Mouse (Mus musculus): ENCODE measurements around the gene Bola1. TPM values are rescaled to one million over a fixed set of nuclear protein-coding genes. Genes with fewer than 3 reads are reported as not detected.
A peak's percentile ranks its signal among the peaks of the same experiment; 100 is the strongest.
"Not testable (repeated sequence)": the region's sequence is repeated elsewhere in the genome, so short reads cannot be mapped to it uniquely, and the experiment has no call there.

Bola1 gene
- total RNA-seq (2014; rRNA removed) (31.4 and 40.2 TPM in 2 replicates), polyA plus RNA-seq (2015; fragmentation: Nextera tagmentation; extraction: Ambion mirVana) (67.7 and 75.8 TPM in 2 replicates)

DNA sequence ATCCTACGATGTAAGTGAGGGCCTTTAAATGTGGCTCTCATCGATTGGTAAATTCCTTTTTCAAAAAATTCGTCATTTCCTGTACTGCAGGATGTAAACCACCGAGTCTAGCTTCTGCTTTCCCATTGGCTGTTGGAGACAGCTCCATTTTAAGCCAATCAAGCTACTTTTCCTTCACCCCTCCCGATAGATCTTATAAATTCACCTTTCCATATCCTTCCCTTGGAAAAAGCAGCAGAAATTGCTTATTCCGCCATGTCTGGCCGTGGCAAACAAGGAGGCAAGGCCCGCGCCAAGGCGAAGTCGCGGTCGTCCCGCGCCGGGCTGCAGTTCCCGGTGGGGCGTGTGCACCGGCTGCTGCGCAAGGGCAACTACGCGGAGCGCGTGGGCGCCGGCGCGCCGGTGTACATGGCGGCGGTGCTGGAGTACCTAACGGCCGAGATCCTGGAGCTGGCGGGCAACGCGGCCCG is at the start of gene Bola1, which contains the start of gene Hist2h2ab:
Gene Bola1, minus strand, starts transcription at position 49 of the 470 bp plus-strand sequence.
Gene Hist2h2ab, plus strand, starts transcription at position 205 of the 470 bp plus-strand sequence.
- peak; percentile 94 for ATAC-seq
- Histone ChIP-seq H3K27me3 (ENCODE audit: insufficient read depth, low read length) (no peaks in the 10 kb centered on the region), H3K4me3 (ENCODE audit: low read depth, low read length) (peak within 1 kb of the TSS; percentile 63), H3K4me1 (ENCODE audit: insufficient read depth) (peaks cover 5% of the 10 kb centered on the region), H3K4me2 (ENCODE audit: low read depth) (peak within 1 kb of the TSS; percentile 80), H3K27ac (ENCODE audit: low read depth, low read length) (peak within 1 kb of the TSS; percentile 92), H3K9me3 (ENCODE audit: low read length) (no peaks in the 10 kb centered on the region), H3K36me3 (ENCODE audit: insufficient read depth) (no peaks in the 10 kb centered on the region), H3K9ac (peak within 1 kb of the TSS; percentile 69)
- no peak for TF ChIP-seq CTCF (IDR thresholded peaks at IDR 0.05; ENCODE audit: low read depth)
- DNase-seq: peak; percentile 90
- 2% methylated on average over 36 of the region's 37 CpGs for WGBS

DNA sequence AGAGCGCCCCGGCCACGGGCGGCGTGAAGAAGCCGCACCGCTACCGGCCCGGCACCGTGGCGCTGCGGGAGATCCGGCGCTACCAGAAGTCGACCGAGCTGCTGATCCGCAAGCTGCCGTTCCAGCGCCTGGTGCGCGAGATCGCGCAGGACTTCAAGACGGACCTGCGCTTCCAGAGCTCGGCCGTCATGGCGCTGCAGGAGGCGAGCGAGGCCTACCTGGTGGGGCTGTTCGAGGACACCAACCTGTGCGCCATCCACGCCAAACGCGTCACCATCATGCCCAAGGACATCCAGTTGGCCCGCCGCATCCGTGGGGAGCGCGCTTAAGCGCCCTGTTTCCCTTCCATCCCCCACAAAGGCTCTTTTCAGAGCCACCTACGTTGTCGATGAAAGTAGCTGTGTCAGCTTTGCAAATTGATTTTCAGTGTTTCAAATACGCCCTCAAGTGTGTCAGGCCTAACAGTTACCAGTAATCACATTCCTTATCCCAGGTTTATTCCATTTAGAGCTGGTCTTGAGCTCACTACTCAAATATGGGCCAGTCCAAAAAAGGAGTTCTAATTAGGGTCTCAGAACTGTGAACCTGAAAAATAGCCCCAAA is 49.4 kb upstream of the Bola1 start:
- not testable (repeated sequence) for H3K36me3 ChIP-seq (ENCODE audit: insufficient read depth); H3K9me3 ChIP-seq (ENCODE audit: low read length); H3K4me1 ChIP-seq (ENCODE audit: insufficient read depth); DNase-seq; H3K27me3 ChIP-seq (ENCODE audit: insufficient read depth, low read length)
- H3K4me3 ChIP-seq (ENCODE audit: low read depth, low read length): peak overlapping the region; percentile 55
- peak overlapping the region; percentile 95 for H3K27ac ChIP-seq (ENCODE audit: low read depth, low read length)
- WGBS: 0% methylated on average over 10 of the region's 44 CpGs
- H3K4me2 ChIP-seq (ENCODE audit: low read depth): peak overlapping the region; percentile 85
- peak; percentile 19 for ATAC-seq
- H3K9ac ChIP-seq: peak overlapping the region; percentile 57

DNA sequence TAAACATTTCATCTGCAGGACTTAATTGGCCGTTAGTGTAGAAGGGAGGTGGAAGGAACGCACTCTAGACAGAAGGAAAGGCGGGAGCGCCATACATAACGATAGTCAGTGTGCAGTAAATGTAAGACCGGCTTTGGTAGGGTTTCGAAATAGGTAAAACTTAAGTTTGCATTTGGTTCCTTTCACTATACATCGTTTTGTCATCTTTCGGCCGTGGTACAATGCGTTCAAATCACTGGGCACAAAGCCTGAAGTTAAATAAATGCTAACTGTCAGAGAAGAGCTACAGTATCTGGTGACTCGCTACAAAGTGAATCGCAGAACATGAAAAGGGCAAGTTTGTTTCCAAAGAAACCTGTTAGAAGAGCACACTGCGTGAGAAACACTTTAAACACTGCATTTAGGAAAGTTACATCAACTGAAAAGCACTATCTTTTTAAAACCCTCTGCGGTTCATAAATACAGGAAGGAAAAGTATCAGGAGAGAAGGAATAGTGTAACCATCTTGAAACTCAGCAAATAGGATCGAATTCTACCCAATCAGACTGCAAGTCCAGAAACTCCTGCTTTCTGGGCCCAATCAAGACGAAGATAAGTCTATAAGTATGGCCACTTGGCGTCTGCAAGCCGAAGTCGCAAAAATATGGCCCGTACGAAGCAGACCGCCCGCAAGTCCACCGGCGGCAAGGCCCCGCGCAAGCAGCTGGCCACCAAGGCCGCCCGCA is 48.7 kb upstream of the Bola1 start, which contains the start of gene Hist2h3b:
Gene Hist2h3b, plus strand, starts transcription at position 604 of the 725 bp plus-strand sequence.
- 12% methylated on average over 28 of the region's 30 CpGs for WGBS
- ATAC-seq: peak; percentile 69
- no peak for TF ChIP-seq CTCF (IDR thresholded peaks at IDR 0.05; ENCODE audit: low read depth)
- H3K27ac ChIP-seq (ENCODE audit: low read depth, low read length): peak within 1 kb of the TSS; percentile 95
- H3K27me3 ChIP-seq (ENCODE audit: insufficient read depth, low read length): no peaks in the 10 kb centered on the region
- peak; percentile 88 for DNase-seq
- H3K9ac ChIP-seq: peak within 1 kb of the TSS; percentile 57
- H3K4me2 ChIP-seq (ENCODE audit: low read depth): peak within 1 kb of the TSS; percentile 85
- peak within 1 kb of the TSS; percentile 55 for H3K4me3 ChIP-seq (ENCODE audit: low read depth, low read length)
- H3K36me3 ChIP-seq (ENCODE audit: insufficient read depth): no peaks in the 10 kb centered on the region
- H3K9me3 ChIP-seq (ENCODE audit: low read length): no peaks in the 10 kb centered on the region
- H3K4me1 ChIP-seq (ENCODE audit: insufficient read depth): peaks cover 4% of the 10 kb centered on the region; the same call in 1 of the 2 replicates

DNA sequence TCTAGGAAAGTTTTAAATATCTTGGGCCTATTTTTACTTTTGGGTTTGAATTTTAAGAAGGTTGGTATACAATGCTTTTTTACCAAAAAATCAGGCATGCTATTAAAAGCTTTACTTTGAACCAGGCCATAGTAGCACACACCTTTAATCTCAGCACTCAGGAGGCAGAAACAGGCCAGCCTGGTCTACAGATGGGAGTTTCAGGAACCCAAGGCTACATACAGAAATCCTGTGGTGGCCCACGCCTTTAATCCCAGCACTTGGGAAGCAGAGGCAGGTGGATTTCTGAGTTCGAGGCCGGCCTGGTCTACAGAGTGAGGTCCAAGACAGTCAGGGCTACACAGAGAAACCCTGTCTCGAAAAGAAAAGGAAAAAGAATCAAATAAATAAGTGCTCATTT is 48.0 kb upstream of the Bola1 start:
- Histone ChIP-seq H3K4me2 (ENCODE audit: low read depth) (no peak overlapping the region), H3K4me3 (ENCODE audit: low read depth, low read length) (no peak overlapping the region), H3K9me3 (ENCODE audit: low read length) (no peaks in the 10 kb centered on the region), H3K9ac (no peak overlapping the region), H3K27me3 (ENCODE audit: insufficient read depth, low read length) (no peaks in the 10 kb centered on the region), H3K27ac (ENCODE audit: low read depth, low read length) (no peak overlapping the region), H3K36me3 (ENCODE audit: insufficient read depth) (no peaks in the 10 kb centered on the region), H3K4me1 (ENCODE audit: insufficient read depth) (peaks cover 4% of the 10 kb centered on the region; the same call in 1 of the 2 replicates)
- TF ChIP-seq CTCF (IDR thresholded peaks at IDR 0.05; ENCODE audit: low read depth): no peak
- WGBS: 72% methylated on average over 4 of the region's 4 CpGs
- DNase-seq: no peak
- no peak for ATAC-seq

DNA sequence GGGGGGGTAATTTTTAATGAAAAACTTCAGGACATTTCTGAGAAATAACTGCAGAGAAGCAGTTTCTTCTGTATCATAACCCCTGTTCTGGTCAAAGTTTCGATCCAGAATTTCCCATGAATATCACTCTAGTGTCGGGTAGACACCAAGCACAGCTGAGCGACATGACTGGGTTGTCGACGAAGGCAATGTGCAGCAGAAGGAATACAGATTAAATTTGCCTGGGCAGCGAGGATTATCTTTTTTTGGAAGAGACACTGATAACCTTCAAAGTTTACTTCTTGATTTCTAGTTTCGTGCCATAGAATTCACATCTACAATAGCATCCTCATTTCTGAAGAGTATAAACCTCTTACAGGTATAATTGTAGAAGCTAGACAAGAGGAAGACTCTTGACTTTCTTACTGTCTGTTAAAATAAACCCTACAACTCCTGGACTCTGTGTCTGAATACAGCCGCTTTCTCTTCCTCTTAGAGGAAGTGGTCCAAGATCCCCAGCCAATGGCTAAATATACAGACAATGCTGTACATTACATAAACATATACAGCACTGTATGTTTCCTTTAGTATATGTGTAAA is 46.7 kb upstream of the Bola1 start:
- ATAC-seq (no peak), DNase-seq (no peak)
- no peaks in the 10 kb centered on the region for H3K36me3 ChIP-seq (ENCODE audit: insufficient read depth)
- no peaks in the 10 kb centered on the region for H3K9me3 ChIP-seq (ENCODE audit: low read length)
- peaks cover 17% of the 10 kb centered on the region for H3K4me1 ChIP-seq (ENCODE audit: insufficient read depth)
- H3K27ac ChIP-seq (ENCODE audit: low read depth, low read length): no peak overlapping the region
- TF ChIP-seq CTCF (IDR thresholded peaks at IDR 0.05; ENCODE audit: low read depth): no peak
- H3K9ac ChIP-seq: no peak overlapping the region
- no peaks in the 10 kb centered on the region for H3K27me3 ChIP-seq (ENCODE audit: insufficient read depth, low read length)
- 93% methylated on average over 8 of the region's 8 CpGs for WGBS
- no peak overlapping the region for H3K4me3 ChIP-seq (ENCODE audit: low read depth, low read length)
- no peak overlapping the region for H3K4me2 ChIP-seq (ENCODE audit: low read depth)

DNA sequence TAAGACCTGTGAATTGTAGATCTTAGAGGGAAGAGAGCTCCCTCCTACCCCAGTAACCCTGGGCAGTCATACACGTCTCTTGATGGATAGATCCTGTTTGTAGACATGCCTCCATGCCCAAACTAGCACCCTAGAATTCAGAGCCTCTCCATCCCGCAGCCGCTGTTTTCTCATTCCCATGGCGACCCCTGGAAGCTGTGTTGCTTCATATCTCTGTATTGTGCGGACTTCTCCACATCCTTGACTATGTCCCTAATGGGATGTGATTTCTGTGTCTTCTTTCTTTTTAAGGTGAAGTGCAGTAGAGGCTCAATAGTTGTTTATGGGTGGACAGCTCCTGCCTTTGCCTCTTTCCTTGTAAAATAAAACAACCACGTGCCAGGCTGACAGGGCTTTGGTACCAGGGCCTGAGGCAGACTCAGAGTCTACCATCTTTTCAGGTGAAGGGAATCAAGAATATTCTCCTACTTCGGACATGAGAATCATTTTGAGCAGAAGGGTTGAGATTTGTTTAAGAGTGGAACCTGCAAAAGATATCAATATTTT is 45.0 kb upstream of the Bola1 start:
- Histone ChIP-seq H3K4me2 (ENCODE audit: low read depth) (peak overlapping the region; percentile 73), H3K9me3 (ENCODE audit: low read length) (no peaks in the 10 kb centered on the region), H3K4me1 (ENCODE audit: insufficient read depth) (peaks cover 17% of the 10 kb centered on the region), H3K4me3 (ENCODE audit: low read depth, low read length) (peak overlapping the region; percentile 59; the same call in 1 of the 2 replicates), H3K36me3 (ENCODE audit: insufficient read depth) (no peaks in the 10 kb centered on the region), H3K27me3 (ENCODE audit: insufficient read depth, low read length) (no peaks in the 10 kb centered on the region), H3K27ac (ENCODE audit: low read depth, low read length) (peak overlapping the region; percentile 98), H3K9ac (peak overlapping the region; percentile 53; the same call in 1 of the 2 replicates)
- DNase-seq (no peak), ATAC-seq (no peak)
- TF ChIP-seq CTCF (IDR thresholded peaks at IDR 0.05; ENCODE audit: low read depth): no peak
- WGBS: 65% methylated on average over 7 of the region's 7 CpGs
